Mouse (Mus musculus): Measurements from ENCODE around the gene Cpeb1. TPM values are rescaled to one million over a fixed set of nuclear protein-coding genes. Genes with fewer than 3 reads are reported as not detected.

Cpeb1 gene
- total RNA-seq, 2 experiments from 2014 or later, result not detected

DNA sequence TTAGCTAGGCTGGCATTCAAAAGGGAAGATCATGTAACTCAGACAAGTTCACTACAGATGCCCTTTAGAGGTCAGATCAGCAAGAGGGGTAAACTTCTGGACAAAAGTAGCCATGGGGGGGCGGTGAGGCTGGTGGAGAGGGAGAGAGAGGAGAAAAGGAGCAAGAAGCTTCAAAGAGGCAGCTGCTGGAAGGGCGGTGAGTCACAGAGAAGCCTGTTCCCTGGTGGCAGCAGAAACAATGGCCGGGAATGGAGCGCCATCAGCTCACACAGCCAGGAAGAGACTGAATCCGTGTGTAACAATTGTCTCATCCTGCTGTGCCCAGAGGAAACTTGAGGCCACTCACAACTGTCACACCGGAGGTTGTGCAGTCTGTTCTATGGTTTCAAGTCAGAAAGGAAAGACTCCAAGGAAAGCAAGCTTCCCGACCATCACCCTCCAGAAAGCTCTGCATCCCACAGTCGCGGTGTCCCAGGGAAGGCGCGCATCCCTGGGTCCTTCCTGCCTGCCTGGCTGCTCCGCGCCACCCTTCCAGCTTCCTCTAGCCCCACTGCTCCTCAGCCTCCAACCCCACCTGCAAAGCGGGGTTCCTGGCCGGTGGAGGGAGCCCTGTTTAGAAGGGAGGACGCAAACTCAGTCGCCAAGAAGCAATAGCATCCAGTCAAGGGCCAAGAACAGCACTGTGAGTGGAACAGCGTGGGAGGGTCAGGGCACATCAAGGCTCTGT is 119.4 kb downstream of the Cpeb1 start:
- no peak for ATAC-seq (replicated peaks; ENCODE audit: low FRiP score, poor library complexity, severe bottlenecking)

DNA sequence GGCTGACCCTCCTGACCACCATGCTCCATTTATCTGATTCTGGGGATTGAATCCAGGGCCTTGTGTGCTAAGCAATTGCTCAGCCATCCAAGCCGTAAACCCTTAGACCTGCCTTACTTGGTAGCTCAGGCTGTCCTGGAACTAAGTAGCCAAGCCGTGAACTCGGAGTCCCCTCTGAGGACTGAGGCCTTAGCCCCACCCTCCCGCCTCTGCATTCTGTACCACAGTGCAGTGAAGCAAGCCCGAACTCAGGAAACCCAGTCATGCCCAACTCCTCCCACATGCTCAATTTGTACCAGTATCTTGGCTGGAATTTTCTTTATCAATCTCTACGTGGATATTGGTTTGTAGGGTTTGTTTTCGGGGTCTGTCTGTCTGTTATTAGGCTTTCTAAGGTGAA is 123.4 kb downstream of the Cpeb1 start:
- no peak for ATAC-seq (replicated peaks; ENCODE audit: low FRiP score, poor library complexity, severe bottlenecking)

DNA sequence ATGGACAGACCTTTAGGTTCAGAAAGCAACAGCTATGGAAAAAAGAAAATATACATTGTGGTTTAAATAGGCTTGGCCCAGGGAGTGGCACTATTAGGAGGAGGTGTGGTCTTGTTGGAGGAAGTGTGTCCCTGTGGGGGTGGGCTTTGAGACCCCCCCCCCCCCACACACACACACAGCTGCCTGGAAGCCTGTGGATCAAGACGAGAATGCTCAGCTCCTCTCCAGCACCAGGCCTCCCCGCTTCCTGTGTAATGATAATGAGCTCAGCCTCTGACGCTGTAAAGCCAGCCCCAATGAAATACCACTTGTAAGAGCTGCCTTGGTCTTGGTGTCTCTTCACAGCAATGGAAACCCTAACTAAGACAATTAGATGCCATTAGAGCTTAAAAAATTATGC is 124.5 kb downstream of the Cpeb1 start:
- ATAC-seq (replicated peaks; ENCODE audit: low FRiP score, poor library complexity, severe bottlenecking), result no peak

DNA sequence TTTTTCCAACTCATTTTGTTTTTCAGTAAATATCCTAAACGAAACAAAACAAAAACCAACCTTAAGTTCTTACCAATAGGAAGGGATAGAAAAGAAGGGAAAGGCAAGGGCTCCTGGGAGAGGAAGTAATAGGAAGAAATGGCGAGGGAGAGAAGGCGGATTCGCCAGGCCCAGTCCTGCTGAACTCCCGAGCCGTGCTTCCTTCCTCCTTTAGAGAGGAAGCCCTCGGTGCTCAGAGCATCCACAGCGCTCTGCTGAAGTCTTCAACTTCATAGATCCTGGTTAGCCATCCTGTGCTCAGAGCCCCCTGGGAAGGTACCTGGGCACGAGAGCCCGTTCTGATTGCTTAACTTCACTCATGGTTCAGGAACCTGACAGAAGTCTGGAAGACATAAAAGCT is 127.6 kb downstream of the Cpeb1 start:
- no peak for ATAC-seq (replicated peaks; ENCODE audit: low FRiP score, poor library complexity, severe bottlenecking)

DNA sequence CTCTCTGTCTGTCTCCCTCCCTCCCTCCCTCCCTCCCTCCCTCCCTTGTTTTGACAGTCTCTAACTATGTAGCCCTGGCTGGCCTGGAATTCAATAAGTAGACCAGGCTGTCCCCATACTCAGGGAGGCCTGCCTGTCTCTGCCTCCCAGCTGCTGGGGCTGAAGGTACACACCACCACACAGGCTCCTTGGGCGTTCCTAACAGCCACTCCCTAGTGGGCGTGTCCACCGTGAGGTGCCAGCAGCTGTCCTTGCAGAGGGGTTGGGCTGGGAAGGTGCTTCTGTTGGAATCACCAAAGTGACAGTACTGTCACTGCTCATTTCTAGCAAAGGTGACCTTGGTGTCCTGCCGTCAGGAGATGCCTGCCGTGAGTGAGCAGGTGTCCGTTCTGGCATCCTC is 128.4 kb downstream of the Cpeb1 start:
- peak; percentile 69 for ATAC-seq (replicated peaks; ENCODE audit: low FRiP score, poor library complexity, severe bottlenecking)

DNA sequence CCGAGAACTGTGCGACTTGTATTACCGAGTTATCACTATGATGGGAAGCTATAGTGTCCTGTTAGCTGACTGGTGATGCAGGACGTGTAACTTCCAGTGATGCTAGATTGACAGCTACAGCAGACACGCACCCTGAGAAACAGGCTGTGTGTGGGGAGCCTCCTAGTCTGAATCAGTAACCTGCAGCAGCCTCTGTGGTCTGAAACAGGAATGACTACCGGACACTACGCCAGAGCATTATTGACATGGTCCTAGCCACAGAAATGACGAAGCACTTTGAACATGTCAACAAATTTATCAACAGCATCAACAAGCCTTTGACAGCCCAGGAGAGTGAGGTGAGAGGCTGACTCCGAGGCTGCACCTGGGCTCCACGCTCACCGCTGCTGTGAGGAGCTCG is 129.2 kb downstream of the Cpeb1 start:
- no peak for ATAC-seq (replicated peaks; ENCODE audit: low FRiP score, poor library complexity, severe bottlenecking)

DNA sequence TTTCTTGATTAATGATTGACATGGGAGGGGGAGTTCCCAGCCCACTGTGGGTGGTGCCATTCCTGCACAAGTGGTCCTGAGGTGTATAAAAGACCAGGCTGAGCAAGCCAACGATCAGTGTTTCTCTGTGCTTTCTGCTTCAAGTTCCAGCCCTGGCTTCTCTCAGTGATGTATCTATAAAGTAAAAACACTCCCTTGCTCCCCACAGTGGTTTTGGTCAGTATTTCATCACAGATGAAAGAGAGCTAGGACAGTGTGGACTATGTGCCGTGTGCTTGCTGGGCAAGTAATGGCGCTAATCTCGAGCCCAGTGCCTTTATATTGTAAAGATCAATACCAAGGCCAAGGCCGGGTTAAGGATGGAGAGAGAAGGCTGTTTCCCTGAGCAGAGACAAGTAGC is 133.5 kb downstream of the Cpeb1 start:
- ATAC-seq (replicated peaks; ENCODE audit: low FRiP score, poor library complexity, severe bottlenecking), result no peak

DNA sequence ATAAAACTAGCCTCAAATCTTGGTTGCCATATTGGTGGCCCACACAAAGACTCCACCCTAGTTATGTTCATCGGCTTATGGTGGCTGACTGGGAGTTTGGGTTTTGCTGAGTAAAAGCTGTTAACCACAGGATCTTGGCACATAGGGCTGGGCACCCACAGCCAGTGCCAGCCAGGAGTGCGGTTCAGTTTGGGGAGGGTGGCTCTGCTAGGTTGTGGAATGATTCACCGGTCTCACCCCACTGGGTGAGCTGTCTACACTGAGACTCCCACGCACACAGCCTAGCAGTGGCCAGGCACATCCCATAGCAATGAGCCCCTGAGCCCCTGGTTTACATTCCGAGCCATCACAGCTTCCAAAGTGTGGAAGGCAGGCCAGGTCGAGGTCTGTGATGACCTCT is 135.5 kb downstream of the Cpeb1 start:
- ATAC-seq (replicated peaks; ENCODE audit: low FRiP score, poor library complexity, severe bottlenecking), result no peak

DNA sequence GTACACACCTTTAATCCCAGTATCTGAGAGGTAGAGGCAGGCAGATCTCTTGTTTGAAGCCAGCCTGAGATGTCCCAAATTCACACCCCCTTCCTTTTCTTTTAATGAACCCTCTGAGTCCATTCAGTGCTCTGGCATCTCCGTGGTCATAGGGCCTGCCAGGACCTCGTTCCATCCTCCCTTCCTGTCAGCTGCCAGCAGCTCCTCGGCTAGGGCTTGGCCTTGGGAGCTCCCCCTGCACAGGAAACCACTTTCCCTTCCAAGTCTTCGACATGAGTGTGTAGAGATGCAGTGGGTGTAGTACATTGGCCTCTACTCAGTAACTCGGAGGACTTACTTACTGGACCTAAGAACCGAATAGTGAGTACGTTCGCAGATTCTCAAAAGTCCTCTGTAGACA is 139.7 kb downstream of the Cpeb1 start:
- ATAC-seq (replicated peaks; ENCODE audit: low FRiP score, poor library complexity, severe bottlenecking), result no peak

DNA sequence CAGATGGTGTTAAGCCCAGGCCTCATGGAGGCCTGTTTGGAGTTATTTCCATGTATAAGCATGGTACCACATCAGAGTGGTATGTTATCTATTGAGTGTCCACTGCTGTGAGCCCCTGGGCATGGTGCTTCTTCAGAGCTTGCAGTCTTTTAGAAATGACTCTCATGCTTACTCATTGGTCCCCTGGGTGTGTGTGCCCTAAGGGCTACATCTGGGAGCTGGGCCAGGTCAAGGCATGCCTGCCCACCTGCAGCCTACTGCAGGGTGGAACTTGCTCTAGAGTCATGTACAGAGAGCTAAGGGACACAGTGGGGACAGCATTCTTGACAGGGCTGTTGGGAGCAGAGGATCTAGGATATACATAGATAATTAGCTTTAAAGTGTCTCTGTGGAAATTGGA is 143.7 kb downstream of the Cpeb1 start:
- ATAC-seq (replicated peaks; ENCODE audit: low FRiP score, poor library complexity, severe bottlenecking), result no peak

DNA sequence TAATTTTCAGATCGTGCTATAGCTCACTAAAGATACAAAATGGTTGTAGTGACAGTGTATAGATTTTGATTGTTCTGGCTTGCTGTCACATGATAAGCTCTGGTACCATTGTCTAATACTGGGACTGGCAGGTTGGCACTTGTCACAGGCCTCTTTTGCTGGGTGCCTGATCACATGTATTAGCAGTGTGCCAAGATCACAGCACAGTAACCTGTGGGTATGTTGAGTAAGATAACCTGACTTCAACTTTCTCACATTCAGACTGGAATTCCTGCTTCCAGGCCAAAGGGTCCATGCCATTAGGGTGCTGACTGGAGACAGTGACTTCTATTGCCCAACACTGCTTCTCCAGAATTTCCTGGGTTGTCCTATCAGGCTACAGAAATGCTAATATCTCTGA is 144.1 kb downstream of the Cpeb1 start:
- ATAC-seq (replicated peaks; ENCODE audit: low FRiP score, poor library complexity, severe bottlenecking), result no peak

DNA sequence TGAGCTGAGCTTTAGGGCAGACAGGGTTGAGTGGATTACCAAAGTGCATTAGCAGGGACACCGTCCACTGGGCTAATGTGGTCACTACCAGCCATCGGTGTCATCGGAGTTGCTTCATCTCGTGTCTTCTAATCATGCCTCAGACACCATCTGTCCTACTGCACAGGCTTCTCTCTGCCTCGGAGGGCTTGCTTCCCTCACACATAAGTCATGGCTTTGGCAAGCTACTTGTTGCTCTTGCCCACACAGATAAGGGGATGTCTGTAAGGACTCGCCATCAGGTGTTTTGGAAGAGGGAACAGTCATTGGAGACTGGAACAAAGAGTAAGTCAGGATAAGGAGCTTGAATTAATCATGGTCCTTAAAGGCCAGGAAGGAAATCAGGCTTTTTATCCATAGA is 146.0 kb downstream of the Cpeb1 start:
- no peak for ATAC-seq (replicated peaks; ENCODE audit: low FRiP score, poor library complexity, severe bottlenecking)

DNA sequence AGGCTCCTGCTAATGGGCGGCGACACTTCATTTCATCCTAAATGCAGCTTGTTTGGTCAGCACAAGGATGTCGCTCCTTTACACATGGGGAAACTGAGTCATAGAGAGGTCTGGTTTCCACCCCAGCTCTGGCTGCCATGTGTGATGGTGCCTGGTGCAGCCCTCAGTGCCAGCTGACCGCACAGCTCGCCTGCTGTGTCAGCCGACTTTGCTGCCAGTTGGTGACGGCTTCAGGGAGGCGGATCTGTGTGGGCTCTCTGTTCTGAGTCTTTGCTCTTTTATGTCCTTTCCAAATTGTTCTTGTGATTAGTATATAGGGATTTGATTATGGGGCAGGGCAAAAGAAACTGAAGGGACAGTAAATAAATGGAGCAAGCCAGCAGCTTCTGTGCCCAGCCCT is 147.5 kb downstream of the Cpeb1 start:
- ATAC-seq (replicated peaks; ENCODE audit: low FRiP score, poor library complexity, severe bottlenecking), result no peak

DNA sequence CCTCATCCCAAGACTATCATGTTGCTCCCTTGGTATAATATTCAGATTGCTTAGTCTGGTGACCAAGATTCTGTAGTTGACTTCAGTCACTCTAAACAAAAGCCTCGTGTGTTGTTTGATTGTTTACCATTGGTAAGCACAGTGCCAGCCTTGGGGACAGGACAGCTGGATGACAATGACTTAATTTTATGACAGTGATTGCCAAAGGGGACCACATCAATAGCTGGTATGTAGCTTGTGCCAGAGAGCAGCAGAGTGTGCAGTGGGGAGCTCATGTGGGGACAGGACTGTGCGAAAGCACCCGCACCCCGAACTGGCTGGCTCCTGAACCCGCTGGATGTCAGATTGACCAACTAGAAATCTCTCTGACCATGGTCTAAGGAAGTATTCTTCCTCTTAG is 150.6 kb downstream of the Cpeb1 start:
- ATAC-seq (replicated peaks; ENCODE audit: low FRiP score, poor library complexity, severe bottlenecking), result no peak

DNA sequence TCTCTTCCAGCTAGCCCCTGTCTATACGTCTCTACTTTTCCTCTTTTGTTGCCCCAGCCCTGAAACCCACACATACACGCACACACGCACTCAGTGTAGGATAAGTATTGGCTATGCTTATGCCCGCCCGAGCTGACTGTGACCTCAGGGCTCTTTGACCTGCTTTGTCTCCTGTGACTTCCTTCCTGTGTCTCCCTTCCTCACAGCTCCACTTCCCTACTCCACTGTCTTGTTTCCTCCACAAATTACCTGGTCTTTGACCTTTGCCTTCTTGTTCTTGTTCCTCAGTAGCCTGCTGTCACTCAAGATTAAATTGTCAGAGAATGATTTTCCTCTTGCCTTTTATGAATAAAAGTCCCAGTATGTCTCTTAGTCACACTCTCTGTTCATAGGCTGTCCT is 151.2 kb downstream of the Cpeb1 start:
- no peak for ATAC-seq (replicated peaks; ENCODE audit: low FRiP score, poor library complexity, severe bottlenecking)

DNA sequence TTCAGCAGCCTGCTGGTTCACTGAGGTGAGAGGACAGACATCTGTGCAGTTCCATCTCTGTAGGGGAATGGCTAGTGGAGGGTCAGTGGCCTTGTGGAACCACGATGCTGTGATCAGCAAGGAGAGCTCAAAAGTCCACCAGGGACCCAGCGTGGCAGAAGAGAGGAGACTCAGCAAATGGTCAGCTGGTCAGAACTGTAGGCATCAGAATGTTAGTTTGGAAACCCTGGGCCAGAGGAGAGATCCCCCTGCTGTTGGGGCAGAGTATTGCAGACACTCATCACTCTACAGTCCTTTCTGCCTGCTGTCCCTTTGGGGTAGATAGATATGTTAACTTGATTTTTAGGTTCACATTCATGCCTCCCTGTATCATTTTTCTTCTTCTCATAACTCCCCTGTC is 151.6 kb downstream of the Cpeb1 start:
- ATAC-seq (replicated peaks; ENCODE audit: low FRiP score, poor library complexity, severe bottlenecking), result no peak

DNA sequence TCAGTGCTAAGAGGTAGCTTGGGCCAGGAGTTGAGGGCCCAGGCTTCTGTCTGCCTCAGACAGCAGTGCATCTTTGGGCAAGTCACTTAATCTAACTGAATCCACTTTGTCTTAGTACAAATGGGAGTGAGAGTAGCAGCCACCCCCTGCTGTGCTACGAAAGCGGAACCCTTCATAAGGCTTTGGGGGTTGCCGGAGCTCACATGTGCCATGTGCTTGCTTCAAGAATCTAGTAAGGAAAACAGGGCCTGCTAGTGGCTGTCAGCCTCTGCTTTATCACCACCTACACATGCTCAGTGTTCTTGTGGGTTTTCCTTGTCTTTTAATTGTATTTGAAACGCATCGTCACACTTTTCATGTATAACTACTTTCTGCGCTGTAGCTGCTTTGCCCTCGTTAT is 153.9 kb downstream of the Cpeb1 start:
- no peak for ATAC-seq (replicated peaks; ENCODE audit: low FRiP score, poor library complexity, severe bottlenecking)

DNA sequence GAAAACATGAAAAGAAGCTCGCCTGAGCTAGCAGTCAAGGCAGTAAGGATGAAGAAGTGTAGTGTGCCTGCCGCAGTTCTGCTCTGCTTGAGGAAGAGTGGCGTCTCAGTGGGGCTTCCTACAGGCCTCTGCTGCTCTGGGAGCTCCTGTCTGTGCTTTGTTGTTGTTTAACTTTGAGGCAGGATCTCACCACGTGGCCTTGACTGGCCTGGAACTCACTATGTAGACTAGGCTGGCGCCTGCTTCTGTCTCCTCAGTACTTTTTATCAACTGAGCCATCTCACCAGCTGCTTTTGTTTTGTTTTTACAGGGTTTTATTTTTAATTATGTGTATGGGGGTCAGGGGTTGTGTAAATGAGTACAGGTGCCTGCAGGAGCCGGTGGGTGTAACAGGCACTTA is 157.1 kb downstream of the Cpeb1 start:
- no peak for ATAC-seq (replicated peaks; ENCODE audit: low FRiP score, poor library complexity, severe bottlenecking)
